Mouse (Mus musculus): Measurements from ENCODE around the gene Mvb12b. TPM values are rescaled to one million over a fixed set of nuclear protein-coding genes. Genes with fewer than 3 reads are reported as not detected.

Gene Mvb12b
- polyA plus RNA-seq, 1 experiment from 2014 or later, result 78.1 TPM

Other genes starting within 250 kb of the Mvb12b start
- gene Lmx1b, start 247.4 kb downstream of the Mvb12b start, polyA plus RNA-seq (2015; fragmentation: Nextera tagmentation; extraction: Ambion mirVana), result not detected in 2 replicates